Mouse (Mus musculus) regulatory T cell (primary cell): Measurements from ENCODE around the gene Pxdc1.

Experiments used
- in situ Hi-C: fragments of 300-600 bp; cut with MboI, MseI; formaldehyde crosslinking; loops from one replicate; pipeline ENCODE4 v1.15.1; 2025; ENCODE audit warnings: high pct_unique_total_duplicates

The Pxdc1 gene

DNA sequence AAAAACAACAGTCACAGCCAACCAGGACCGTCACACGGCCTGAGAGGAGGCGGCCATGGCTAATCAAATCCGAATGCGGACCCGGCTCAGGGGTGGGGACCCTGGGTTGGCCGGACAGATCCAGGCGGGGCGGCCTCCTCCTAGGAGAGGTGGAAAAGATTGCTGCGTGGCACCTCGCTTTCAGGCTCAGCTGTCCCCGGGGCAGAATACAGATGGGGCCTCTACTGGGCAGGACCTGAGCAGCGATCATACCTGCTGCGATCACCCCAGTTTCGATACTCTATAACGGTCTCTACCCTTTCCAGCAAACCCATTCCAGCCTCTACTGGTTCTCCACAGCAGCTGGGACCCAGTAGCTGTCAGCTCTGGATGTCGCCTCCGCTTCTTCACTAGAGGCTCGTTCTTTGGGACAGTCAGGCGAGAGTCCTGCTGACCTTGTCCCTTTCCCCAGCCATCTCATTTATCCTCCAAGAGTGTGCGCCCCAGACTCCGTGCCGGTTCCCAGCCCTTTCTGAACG is 1.8 kb downstream of the Pxdc1 start:
- in situ Hi-C loops = loop anchor here (5.0 kb wide), 1 partner anchor 151 kb away; no protein-coding TSS in a partner anchor

DNA sequence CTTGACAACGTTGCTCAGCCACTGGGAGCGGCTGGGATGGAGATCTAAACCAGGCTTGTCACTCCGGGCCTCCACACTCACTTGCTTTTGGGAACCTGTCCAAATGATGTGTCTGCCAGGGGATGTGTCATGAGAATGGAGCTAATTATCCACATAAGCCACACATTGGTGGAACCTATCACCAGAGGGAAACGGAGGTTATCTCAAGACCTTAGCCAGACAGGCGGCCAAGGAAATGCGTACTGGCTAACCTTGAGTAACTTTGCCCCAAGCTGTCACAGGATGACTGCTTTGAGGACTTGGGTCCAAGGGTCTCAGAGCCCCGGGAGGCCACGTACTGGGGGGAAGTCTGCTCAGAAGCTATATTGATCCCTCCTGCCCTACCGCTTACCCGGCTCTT is 2.3 kb downstream of the Pxdc1 start:
- in situ Hi-C loops = loop anchor here (5.0 kb wide), 1 partner anchor 151 kb away; no protein-coding TSS in a partner anchor

DNA sequence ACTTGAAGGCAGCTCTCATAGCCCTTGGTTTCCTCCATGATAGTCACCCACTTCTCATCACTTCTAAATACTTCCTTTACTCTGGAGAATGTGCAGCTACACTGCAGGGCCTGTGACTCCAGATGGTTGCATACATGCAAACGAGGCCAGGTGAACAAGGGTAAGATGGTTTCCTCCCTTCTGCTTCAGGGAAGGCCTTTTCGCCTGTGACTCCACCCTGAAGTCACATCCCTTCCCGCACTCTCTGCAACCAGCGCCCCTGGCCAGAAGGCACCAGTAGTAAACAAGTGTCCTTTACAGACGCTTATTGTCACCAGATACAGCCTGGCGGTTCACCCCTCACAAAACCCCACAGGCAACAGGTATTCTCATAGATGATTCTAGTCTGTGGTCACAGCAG is 2.9 kb downstream of the Pxdc1 start:
- in situ Hi-C loops = loop anchor here (5.0 kb wide), 1 partner anchor 152 kb away; no protein-coding TSS in a partner anchor

DNA sequence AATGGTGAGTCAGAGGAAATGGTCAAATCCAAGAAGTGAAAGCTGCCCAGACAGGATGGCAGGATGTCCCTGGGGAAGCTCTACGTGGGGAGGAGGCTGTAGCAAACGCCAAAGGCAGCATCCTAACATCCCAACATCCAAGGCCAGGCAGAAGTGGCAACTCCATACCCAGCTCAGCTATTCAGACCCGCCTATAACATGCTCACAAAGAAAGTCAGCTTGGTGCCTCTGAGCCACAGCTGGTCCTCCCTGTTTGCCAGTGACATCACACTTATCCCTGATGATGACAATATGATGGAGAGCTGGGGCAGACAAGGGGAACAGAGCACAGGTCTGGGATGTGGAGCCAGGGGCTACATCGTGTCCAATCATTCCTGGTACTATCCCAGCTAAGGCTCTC is 5.5 kb downstream of the Pxdc1 start:
- in situ Hi-C loops = loop anchor here (5.0 to 10.0 kb wide), 2 partner anchors 210 to 377 kb away; partner anchors contain the start of gene Eci2

DNA sequence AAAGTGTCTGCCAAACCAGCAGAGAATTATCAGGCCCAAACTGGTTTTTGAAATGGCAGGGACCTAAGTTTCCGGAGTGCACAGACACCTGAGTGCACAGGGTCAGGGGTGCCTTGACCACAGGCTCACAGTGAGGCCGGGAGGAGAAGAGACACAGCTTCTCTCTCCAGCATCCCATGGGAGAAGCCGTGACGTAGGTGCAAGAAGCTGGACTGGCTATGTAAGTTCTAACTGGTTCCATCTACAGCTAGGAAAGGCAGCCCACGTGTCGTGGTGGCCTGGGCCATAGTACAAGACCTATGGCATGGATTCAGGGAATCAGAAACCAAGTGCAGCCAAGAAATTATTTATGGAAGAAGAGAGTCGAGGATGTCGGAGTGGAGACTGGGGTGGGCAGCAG is 6.1 kb downstream of the Pxdc1 start:
- in situ Hi-C loops = loop anchor here (5.0 to 10.0 kb wide), 2 partner anchors 210 to 378 kb away; partner anchors contain the start of gene Eci2

DNA sequence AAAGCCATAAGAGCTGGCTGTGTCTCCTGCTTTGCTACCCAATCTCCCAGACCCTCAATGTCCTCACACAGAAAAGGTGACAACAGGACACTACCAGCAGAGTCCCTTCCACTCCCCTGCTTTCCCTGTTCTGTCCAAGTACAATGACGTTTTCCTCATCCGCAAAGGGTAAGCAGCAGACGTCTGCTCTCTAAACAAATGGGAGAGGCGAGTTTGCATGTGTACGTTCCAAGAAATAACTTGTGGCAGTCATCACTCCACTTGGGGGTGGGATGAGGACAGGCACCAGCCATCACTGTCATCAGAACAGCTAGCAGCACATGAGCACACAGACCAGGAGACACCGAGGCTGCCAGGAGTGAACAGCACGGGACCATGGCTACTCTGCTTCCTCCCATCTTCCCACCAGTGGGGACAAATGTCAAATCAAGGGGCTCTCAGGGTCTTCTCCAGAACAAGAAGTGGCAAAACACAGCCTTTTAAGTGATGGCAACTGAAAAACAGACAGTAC is 7.0 kb downstream of the Pxdc1 start:
- in situ Hi-C loops = loop anchor here (5.0 to 10.0 kb wide), 2 partner anchors 211 to 379 kb away; partner anchors contain the start of gene Eci2

DNA sequence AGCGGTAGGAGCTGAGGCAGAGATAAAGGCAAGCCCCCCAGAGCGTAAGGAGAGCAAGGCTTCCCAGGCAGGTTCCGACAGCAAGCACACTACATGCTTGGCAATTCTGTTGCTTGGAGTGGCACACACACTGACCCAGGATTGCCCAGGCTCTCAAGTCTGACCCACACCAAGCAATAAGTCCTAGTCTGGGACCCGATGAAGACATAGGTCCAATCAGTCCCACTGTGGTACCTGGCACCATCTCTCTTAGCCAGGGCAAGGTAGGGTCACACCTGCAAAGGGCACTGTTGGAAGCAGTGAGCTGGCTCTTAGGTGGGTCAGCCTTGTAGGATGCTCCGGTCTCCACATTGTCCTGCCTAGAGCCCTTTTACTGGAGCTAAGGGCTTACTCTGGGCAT is 7.8 kb downstream of the Pxdc1 start:
- in situ Hi-C loops = loop anchor here (5.0 to 10.0 kb wide), 2 partner anchors 212 to 379 kb away; partner anchors contain the start of gene Eci2

DNA sequence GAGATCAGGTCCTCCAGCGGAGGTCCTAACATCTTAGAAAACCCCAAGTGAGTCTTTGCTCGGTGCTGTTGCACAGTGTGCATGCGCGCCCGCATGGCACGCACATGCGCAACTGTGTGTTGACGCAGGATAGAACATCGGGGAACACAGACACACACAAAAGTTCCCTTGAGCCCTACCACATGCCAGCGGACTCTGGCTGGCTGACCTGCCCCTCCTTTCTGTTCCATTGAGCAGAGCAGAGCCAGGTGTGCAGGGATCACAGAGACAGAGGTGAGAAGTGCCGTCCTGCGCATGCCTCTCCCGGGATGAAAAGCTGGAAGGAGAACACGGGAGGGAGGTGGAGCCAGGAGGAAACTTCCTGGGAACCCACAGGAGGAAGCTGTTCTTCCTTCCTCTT is 8.9 kb downstream of the Pxdc1 start:
- in situ Hi-C loops = loop anchor here (10.0 kb wide), 1 partner anchor 380 kb away; the partner anchor contains the start of gene Eci2

DNA sequence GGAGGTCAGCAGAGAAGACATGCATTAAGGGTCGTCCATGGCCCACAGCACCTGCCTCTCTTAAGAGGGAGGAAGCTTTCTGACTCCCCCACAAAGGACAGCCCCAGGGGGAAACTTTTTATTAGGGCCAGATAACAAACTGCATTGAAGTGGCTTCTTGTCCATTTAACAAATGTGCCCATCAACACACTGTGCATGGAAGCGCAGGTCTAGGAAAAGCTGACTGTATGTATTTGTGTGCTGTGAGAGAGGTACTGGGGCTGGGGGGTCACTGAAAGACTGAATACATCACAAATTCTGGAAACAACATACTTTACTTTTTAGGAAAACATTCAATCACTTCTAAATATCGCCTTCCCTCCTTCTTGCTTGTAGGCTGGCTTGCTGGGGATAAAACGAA is 9.4 kb downstream of the Pxdc1 start:
- in situ Hi-C loops = loop anchor here (10.0 kb wide), 1 partner anchor 381 kb away; the partner anchor contains the start of gene Eci2

DNA sequence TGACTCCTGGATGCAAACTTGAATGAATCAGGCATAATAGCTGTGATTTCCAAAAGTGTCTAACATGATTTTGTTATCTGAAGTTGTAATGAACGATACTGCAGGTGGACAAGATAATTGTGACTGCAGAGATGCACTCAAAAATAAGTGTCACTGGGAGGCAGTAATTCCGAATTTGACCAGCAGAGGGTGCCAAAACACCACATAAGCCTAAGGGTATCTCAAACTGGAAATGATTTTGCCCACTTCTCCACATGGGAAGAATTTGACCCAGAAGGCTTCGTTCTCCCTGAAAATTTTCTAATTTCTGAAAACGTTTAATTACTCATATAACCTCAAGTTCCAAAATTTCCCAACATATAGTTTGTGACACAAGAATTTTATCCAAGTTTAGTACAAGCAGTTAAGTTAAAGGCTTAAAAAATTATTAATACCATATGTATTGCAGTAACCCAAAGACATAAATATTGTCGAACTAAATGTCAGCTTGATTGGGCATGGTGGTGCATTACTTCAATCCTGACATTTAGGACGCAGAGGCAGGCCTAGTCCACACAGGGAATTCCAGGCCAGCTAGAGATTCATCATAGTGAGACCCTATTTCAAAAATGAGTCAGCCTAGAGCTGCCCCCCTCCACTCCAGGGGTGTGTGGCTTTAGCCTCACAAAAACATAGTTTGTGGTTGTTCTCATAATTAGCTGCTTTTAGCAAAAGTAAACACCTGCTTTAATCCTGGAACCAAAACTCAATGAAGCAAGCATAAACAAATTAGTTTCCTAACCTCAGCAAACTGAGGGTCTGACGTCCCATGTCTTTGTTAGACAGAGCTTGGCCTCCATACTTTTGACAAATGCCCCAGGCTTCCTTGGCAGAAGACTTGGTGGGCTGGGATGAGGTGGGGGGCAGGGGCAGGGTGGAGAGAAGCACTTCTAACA is 10.1 kb downstream of the Pxdc1 start:
- in situ Hi-C loops = loop anchor here (10.0 kb wide), 1 partner anchor 382 kb away; the partner anchor contains the start of gene Eci2

DNA sequence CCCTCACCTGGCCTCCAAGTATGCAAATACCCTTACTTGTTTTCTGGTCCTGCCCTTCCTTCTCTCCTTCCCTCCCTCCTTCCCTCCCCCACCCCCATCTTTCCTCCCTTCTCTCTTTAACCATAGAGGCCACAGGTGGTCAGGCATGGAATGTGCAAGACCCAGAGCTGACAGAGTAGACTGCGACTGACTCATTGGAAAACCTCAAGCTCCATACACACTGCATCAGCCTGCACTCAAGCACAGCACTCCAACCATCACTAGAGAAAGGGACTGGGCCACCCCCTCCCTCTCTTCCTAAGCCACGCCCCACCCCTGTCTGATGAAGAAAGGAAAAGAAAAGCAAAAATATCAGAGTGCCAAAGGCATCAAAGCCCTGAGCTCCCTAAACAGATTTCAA is 12.2 kb downstream of the Pxdc1 start:
- in situ Hi-C loops = loop anchor here (10.0 kb wide), 1 partner anchor 384 kb away; the partner anchor contains the start of gene Eci2

DNA sequence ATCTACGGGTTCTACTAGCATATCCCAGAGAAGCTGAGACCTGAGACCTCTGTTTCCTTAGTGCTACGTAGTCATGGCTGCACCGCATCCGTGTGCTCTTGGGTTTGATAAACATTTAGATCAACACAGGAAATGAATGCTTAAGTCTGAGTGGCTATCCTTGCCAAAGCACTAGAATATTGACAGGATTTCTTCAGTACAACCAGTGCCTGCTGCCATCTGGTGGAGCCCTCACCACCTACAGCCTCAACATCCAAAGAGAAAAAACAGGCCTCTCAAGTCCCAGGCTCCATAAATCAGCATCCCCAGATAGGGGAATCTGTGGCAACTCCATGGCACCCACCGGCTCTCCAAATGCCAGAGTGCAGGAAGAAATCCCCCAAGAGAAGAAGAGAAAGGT is 17.3 kb downstream of the Pxdc1 start:
- in situ Hi-C loops = loop anchor here (5.0 kb wide), 1 partner anchor 454 kb away; no protein-coding TSS in a partner anchor

DNA sequence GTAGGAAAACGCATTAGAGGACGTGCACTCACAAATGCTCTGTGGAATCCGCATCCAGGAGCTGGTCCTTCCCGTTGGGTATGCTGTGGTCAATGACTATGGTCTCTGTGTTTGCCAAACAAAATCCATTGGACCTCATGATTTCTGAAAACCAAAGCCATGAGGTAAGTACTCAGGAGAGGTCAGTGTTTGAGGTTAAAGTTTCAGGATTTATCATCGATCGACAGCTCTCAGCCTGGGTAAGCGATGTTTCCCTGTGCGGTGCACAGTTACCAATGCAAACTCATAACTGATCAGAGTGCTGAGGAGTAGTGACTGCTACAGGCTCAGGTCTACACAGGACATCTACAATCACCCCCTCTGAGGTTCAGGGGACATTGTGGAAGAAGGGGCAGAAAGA is 23.0 kb downstream of the Pxdc1 start:
- in situ Hi-C loops = no loop called here

DNA sequence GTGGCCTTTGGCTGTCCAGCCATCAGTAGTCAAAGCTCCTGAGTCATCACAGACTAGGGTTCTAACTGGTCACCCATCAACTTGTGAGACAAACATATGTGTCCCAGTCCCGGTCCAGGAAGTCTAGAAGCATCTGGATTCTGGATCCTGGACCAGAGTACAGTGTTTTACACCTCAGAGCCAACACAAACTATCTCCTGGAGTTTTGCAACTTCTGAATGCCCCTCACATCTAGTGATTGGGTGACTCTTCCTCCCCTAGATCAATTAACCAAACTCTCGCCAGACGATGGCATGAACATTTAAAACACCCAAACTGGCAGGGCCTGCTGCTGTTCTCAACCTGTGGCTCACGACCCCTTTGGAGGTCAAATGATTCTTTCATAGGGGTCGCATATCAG is 23.5 kb downstream of the Pxdc1 start:
- in situ Hi-C loops = no loop called here

DNA sequence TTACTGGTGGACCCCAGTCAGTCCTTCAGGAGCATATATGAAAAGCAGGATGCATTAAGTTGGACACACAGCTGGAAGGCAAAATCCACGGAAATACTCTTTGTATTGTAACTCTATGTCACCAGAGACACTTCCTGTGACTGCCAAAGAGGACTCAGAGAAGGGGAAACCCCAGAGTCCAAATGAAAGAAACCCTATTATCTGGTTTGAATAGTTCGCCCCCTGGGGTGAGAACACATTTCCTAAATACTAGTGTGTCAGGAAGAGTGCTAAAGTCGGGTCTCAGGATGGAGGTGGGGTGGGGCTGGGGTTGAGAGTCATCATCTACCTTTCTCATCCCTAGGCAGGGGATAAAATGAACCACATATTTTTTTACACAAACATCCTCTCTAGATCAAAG is 25.8 kb downstream of the Pxdc1 start:
- in situ Hi-C loops = no loop called here

DNA sequence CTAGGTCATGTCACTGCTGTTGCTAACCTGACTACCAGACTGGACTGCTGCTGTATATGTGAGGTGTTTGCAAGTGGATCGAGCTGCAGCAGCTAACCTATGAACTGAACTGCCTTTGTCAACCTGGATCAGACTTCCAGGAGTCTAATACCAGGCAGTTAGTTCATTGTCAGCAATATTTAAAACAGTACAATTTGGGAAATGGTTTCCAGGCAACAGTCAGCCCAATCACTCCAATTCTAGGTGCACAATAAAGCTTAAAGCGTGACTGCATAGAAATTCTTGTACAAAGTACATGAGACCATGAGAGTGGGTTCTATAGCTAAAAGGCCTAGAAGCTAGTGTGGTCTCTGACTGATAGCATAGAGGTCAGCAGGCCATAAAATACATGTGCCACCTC is 28.9 kb downstream of the Pxdc1 start:
- in situ Hi-C loops = no loop called here

DNA sequence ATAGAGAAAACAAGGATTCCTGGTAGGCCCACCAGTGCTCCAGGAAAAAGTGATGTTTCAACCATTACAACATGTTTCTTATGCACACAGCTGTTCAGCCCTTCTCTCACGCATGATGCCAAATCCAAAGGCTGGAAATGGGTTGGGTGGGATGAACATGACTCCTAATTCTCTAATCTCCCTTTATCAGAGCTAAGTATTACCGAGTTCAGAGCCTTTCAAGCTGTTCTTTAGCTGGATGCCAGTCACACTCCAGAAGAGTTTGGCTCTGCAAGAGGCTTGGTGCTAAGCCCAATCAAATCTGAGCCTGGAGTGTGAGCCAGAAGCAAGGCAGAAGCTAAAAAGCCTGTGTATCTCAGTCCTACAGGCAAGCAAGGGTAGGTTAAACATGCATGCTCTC is 40.9 kb downstream of the Pxdc1 start:
- in situ Hi-C loops = no loop called here

DNA sequence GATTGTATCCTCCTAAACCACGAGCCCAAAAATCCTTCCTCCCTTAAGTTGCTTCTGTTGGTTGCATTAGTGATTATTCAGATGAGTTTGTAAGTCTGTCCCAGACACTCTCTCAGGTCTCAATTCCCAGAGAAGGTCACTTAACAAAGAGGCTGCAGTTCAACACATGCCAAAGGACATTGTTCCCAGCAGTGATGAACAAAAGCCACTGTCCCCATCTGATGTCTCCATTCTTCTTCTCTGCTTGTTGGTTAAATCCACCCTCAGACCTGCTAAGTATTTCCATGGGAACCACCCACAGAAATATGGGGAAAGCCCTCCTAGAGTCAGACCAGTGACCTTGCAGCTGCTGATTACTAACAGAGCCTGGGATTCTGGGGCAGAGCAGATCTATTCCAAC is 43.6 kb downstream of the Pxdc1 start:
- in situ Hi-C loops = no loop called here

DNA sequence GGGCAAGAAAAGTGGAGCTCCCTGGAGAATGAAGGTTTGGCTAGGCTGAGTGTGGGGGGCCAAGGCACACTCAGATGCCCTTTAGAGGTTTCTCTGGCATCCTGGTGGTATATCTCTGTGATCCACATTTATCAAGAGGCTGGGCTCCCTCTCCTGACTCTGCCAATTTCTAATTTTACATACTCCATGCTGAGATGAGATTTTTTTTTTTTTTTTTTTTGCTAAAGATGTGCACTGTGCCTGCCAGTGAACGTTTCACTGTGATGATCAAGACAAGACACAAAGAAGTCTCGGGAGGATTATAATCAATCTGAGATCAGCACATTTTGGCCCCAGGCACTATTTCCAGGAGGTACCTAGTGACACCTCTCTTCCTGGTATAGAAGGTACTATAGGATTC is 46.2 kb downstream of the Pxdc1 start:
- in situ Hi-C loops = no loop called here

DNA sequence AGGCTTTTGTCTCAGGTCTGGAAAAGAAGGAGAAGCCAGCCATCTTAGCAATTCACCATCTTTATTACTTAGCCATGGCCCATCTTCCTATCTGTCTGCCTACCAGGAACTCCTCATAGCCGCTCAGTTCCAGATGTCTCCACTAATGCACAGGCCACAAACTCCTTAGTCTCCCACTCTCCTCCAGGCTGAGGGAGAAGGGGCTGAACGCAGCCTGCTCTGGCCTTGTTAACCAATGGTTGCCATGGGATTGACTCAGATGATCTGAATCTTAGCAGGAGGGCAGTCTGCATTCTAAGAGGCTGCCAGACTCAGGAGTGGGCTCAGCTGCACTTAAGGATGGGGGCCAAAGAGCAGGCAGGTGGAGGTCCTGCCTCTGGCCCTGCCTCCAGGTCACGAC is 47.4 kb downstream of the Pxdc1 start:
- in situ Hi-C loops = no loop called here

DNA sequence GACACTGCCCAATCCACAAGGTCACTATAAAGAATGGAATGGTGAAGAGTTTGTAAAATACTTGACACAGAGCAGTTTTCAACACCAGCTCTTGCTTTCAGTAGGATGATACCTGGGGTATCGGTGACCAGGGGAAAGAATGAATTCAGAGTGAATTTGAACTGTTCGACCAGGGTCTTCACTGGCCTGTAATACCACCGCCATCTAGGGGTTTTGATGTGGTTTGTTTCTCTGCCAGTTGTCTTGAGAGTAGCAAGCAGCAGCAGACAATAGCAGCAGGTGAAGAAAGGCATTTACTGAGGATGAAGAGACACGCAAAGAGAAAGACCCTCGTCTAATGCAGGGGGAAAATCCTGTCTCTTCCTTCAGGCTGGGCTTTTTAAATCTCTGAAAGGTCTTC is 48.1 kb downstream of the Pxdc1 start:
- in situ Hi-C loops = no loop called here

DNA sequence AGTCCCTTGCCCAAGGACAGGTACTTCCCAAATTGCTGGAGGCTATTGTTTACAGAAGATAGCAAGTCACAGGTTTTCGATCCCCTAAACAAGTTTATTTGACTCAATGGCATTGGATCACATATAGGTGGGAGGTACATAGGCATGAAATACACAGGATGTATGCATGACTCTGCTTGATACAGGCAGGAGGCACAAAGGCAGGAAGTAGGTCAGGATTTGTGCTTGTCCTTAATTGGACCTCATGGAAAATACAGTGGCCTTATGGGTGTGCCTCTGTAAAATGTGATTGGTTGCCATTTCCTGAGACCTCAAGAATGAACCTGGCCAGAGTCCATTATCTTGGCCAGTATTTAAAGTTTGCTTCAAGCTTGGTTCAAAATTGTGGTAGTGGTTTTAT is 48.9 kb downstream of the Pxdc1 start:
- in situ Hi-C loops = no loop called here
